Mouse (Mus musculus) myocyte (in vitro differentiated cells): ENCODE measurements at regions not wholly inside any gene's neighbourhood (a gene's known extent, or its start where the extent isn't known, plus 50 kb on each side); places are given as distances from the start of the nearest gene placed in this dataset.

Source experiments
- CEBPB ChIP-seq: IDR thresholded peaks from 2 replicates; pipeline ENCODE4 v1.6.1; 2011; ENCODE audit warnings: mild to moderate bottlenecking, moderate library complexity; ENCODE audit not compliant: poor library complexity, insufficient read depth, severe bottlenecking
- POLR2A ChIP-seq: IDR thresholded peaks from one replicate; pipeline ENCODE4 v1.6.1; 2011; ENCODE audit warnings: low read depth, mild to moderate bottlenecking, control low read depth, moderate library complexity; ENCODE audit not compliant: insufficient read length
- TCF3 ChIP-seq: IDR thresholded peaks from one replicate; pipeline ENCODE4 v1.6.1; 2011; ENCODE audit warnings: low read depth, control low read depth; ENCODE audit not compliant: insufficient read length

DNA sequence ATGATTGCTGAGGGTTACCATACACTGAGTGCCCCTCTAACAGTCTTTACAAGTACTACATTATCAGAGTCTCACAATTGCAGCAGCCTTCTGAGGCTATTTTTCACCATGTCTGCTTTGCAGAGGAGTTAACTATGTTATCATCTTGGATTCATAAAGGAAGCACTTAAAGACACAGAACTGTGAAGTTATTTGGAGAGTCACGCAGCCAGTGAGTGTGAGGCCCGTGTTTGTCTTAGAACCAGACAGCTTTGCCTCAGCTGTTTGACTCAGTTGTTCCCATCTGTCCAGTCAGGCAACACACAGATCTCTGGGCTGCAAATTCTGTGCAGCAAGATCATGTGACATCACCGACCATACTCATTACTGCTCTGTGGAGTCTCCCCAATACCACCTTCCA is 114.2 kb upstream of the Efna5 start:
- TF ChIP-seq POLR2A (no peak), CEBPB (no peak), TCF3 (no peak)
